Mouse (Mus musculus) urinary bladder, postnatal 14 days (tissue): ENCODE measurements around the gene Ribc2.

ENCODE experiments used
- DNase-seq: peaks from one replicate; pipeline ENCODE4 v3.0.0; 2021; ENCODE audit warnings: low spot score

The Ribc2 gene

DNA sequence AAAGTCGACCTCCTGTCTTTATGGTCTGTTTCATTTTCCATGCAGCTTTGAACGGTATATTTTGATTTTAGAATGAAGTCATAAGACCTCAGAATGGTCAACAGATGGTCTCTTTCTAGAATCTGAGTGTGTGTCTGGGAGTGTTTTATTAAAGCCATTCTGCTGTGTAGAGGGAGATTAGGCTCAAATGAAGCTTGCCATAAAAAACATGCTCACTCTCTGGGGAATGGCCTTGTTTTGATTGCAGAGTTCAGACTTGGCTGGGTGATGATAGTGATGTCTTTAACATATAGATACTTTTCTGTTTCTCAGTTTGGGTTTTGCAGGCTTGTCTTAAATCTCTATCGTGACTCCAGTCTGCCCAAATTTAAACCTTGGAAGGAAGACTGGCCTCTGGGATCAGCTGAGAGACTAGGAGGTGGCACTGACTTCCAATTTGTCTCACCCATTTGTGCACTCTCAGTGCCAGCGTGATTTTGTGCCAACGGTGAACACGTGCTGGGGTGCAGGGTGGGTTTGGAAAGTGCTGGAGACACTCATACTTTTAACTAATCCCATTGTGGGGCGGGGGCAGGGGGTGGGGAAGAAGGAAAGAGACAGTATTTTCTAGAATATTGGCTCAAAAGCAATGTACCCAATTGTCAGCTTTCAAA, 47.8 kb downstream of the Ribc2 start:
- no peak for DNase-seq

DNA sequence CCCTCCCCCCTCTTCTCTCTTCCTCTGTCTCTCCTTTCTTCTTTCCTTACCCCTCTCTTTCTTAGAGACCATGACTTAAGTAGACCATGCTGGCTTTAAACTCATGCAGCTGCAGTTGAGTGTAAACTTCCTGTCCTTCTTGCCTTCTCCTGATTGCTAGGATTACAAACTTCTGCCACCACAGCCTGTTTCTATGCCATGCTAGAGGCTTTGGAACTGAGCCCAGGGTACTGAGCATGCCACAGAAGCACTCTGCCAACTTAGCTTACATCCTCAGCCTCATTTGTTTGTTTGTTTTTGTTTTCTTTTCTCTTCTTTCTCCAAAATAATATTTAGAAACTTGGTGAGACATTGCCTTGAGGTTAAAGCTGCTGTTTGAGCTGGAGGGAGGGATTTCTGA, 48.5 kb downstream of the Ribc2 start:
- no peak for DNase-seq

DNA sequence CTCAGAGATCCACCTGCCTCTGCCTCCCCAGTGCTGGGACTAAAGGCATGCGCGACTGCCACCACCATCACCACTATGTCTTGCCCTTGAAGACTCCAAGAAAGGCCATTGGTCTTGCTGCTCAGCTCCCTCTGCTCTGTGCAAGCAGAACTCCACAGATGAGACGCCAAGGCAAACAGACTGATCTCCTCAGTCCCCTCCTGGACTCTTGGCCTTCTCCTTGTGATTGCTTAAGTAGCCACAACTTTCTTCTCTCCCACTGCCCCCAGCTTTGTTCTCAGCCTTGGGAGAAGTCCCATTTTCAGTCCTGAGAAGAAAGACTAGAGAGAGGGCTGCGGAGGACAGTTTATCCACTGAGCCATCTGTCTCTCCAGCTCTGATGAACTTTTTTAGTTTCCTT, 50.2 kb downstream of the Ribc2 start:
- no peak for DNase-seq

DNA sequence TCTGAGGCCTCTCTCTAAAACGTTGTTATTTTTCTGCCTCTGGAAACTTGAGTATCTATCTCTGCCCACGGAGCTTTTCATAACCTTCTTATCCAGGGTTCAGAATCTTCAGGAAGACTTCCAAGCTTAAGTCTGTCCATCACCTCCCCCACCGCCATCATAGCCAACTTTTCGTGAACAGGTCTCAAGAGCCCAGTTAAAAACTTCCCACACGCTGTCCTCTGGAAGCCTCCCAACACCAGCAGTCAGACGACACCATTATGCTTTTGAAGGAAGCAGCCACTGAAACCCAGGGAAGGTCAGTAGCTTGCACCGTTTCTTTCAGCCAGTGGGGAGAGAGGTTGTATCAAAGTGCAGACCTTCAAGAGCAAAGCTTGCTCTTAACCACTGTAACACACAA, 55.0 kb downstream of the Ribc2 start:
- no peak for DNase-seq

DNA sequence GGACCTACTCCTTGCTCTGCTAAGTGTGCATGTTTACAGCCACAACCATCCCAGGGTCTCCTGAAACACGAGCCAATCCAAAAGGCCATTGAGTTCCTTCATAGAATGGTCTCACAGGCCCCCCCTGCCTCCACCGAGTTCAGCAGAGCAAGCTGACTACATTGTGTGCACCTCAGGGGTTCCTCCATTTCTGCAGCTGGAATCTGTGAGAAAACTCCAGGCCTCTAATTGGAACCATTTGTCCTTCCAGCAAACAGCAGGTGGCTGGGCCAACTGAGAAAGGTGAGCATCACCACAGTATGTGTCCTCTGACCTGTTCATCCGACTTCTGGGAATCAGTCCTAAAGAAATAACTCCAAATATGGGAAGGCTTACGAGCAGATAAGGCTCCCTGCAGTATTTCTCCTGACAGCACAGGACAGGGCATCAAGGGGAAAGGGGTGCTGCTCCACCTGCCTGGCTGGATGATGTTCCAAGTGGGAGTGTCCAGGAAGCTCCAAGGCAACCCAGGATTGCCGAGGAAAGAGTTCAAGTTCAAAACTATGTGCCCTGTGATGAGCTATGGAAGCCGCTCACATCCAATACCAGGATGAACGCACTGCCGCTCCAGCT, 56.4 kb downstream of the Ribc2 start:
- DNase-seq, result no peak
